Mouse (Mus musculus) small intestine, adult 2 months (tissue): ENCODE results near the gene Padi3.

Source experiments
- CTCF ChIP-seq: fragments of 200-500 bp; IDR thresholded peaks from 2 replicates; pipeline ENCODE4 v1.5.1; 2012; ENCODE audit warnings: low read depth, mild to moderate bottlenecking, control low read depth, inconsistent platforms, low read length, moderate library complexity, mixed read lengths; ENCODE audit not compliant: insufficient replicate concordance, insufficient read length; ENCODE audit errors: extremely low read depth
- POLR2A ChIP-seq: fragments of 200-500 bp; IDR thresholded peaks from 2 replicates; pipeline ENCODE4 v1.6.1; 2012; ENCODE audit warnings: low read depth, mild to moderate bottlenecking, control low read depth, inconsistent platforms, low read length, moderate library complexity

- TF ChIP-seq CTCF (no peak), POLR2A (no peak)
Measured at GRCm38 (mm10) chr4:140827237-140827636, 16.8 kb upstream of the Padi3 start.
